Comparison of ENCODE assay signal across 8 mouse cellular contexts in the genomic region with DNA sequence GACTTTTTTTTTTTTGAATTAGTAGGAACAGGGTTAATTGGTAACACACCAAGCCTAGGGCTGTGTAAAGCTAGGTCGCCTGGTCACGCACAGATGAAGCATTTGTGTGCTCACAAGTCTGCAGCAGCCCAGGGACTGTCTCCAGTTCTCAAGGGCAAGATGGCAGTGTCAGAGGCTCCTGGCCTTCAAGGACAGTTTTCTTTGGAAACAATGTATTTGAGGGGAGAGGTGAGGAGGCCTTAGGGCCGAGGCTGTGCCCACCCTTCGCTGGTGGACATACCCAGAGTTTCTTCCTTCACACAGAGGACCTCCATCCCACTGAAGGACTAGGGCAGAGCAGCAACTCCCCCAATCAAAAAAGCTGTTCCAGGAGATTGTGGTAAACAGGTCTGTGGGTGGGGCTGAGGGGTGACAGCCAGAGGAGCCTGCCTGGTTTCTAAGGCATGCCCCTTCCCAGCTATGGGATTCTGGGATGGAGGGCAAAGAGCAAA. TPM values are rescaled to one million over a fixed set of nuclear protein-coding genes. Genes with fewer than 3 reads are reported as not detected.
DNase-seq lines count a peak whose midpoint lies in the region; ATAC-seq and TF ChIP-seq lines count a peak whose summit lies in the region.

No protein-coding gene starts in this region.

- WGBS in thymus, adult 2 months, result 68% methylated on average over 4 of the region's 4 CpGs
- 40% methylated on average over 4 of the region's 4 CpGs for WGBS in limb, embryonic 13.5 days
- WGBS in neural tube, embryonic 13.5 days, result 32% methylated on average over 4 of the region's 4 CpGs

- peaks cover 55% of the 10 kb centered on the region for H3K4me1 ChIP-seq in thymus, adult 2 months (replicated peaks; ENCODE audit: control insufficient read depth, insufficient read depth, low read length)
- H3K4me1 ChIP-seq in limb, embryonic 13.5 days, result peaks cover 76% of the 10 kb centered on the region
- H3K4me1 ChIP-seq in neural tube, embryonic 13.5 days (replicated peaks), result peaks cover 79% of the 10 kb centered on the region

- no peak overlapping the region for H3K4me3 ChIP-seq in thymus, adult 2 months (ENCODE audit: control insufficient read depth, insufficient read depth, low read length)
- H3K4me3 ChIP-seq in limb, embryonic 13.5 days, result peak overlapping the region; percentile 42
- peak overlapping the region; percentile 29 for H3K4me3 ChIP-seq in neural tube, embryonic 13.5 days

- no peaks in the 10 kb centered on the region for H3K27me3 ChIP-seq in thymus, adult 2 months (ENCODE audit: control insufficient read depth, insufficient read depth, low read length)
- no peaks in the 10 kb centered on the region for H3K27me3 ChIP-seq in limb, embryonic 13.5 days
- no peaks in the 10 kb centered on the region for H3K27me3 ChIP-seq in neural tube, embryonic 13.5 days

- no peaks in the 10 kb centered on the region for H3K9me3 ChIP-seq in limb, embryonic 13.5 days
- H3K9me3 ChIP-seq in neural tube, embryonic 13.5 days, result no peaks in the 10 kb centered on the region

- peaks cover 9% of the 10 kb centered on the region for H3K36me3 ChIP-seq in thymus, adult 2 months (ENCODE audit: control insufficient read depth, insufficient read depth, low read length)
- H3K36me3 ChIP-seq in limb, embryonic 13.5 days, result peaks cover 11% of the 10 kb centered on the region
- H3K36me3 ChIP-seq in neural tube, embryonic 13.5 days, result peaks cover 7% of the 10 kb centered on the region

- peak overlapping the region; percentile 71 for H3K4me2 ChIP-seq in limb, embryonic 13.5 days (replicated peaks)
- H3K4me2 ChIP-seq in neural tube, embryonic 13.5 days, result peak overlapping the region; percentile 62

- intact Hi-C loops in heart, postnatal 10 days (cut with DNase I), result no loop called here

- TF ChIP-seq POLR2A in thymus, adult 2 months (IDR thresholded peaks at IDR 0.05; ENCODE audit: control insufficient read depth, extremely low read depth, insufficient read depth, low read length, poor library complexity), result no peak

- DNase-seq in thymus, adult 2 months, result peak; percentile 17
- no peak for DNase-seq in thymus, postnatal 0 days (ENCODE audit: low spot score)
- DNase-seq in cerebellum, postnatal 14 days, result peak; percentile 51 to 63
- peak; percentile 47 to 57 for DNase-seq in heart, postnatal 10 days
- no peak for DNase-seq in frontal cortex, adult 2 months (ENCODE audit: extremely low spot score in 1 of 2, low spot score in 1 of 2)
- no peak for DNase-seq in right cerebral cortex, postnatal 10 days (ENCODE audit: low spot score in 2 of 2)

- no peak for TF ChIP-seq CTCF in thymus, adult 2 months (IDR thresholded peaks at IDR 0.05; ENCODE audit: borderline replicate concordance, control insufficient read depth, extremely low read depth, insufficient read depth, low read length, poor library complexity)

- H3K9ac ChIP-seq in limb, embryonic 13.5 days, result peak overlapping the region; percentile 56
- peak overlapping the region; percentile 67 for H3K9ac ChIP-seq in neural tube, embryonic 13.5 days

- H3K27ac ChIP-seq in thymus, adult 2 months (ENCODE audit: control insufficient read depth, insufficient read depth, low read length), result peak overlapping the region; percentile 99
- peak overlapping the region; percentile 97 for H3K27ac ChIP-seq in limb, embryonic 13.5 days
- peak overlapping the region; percentile 98 for H3K27ac ChIP-seq in neural tube, embryonic 13.5 days (replicated peaks)

- no peak for ATAC-seq in limb, embryonic 13.5 days (ENCODE audit: low FRiP score, low read depth)
- ATAC-seq in neural tube, embryonic 13.5 days (ENCODE audit: low read depth), result no peak

RNA-seq across cellular contexts. Expression of a gene that starts 27.7 kb away (rescaled TPM):
- 121 and 129 TPM in 2 replicates for polyA plus RNA-seq in thymus, adult 2 months (2012; rRNA removed)
- 72.4 and 75.2 TPM in 2 replicates for polyA plus RNA-seq in thymus, postnatal 0 days (2015; fragmentation: Nextera tagmentation; extraction: Ambion mirVana)
- total RNA-seq in heart, postnatal 10 days (2021), result 10 to 100 TPM; 19.0 to 20.5 TPM
- 30.1 and 32.2 TPM in 2 replicates for polyA plus RNA-seq in limb, embryonic 13.5 days (2015; fragmentation: Nextera tagmentation; extraction: Ambion mirVana)
- polyA plus RNA-seq in neural tube, embryonic 13.5 days (2015; fragmentation: Nextera tagmentation; extraction: Ambion mirVana), result 21.1 and 23.3 TPM in 2 replicates
- polyA plus RNA-seq in frontal cortex, adult 2 months (2012; rRNA removed), result 13.1 and 15.6 TPM in 2 replicates

RNA-seq across cellular contexts. Expression of a gene that starts 30.3 kb away (rescaled TPM):
- 57.5 and 57.9 TPM in 2 replicates for polyA plus RNA-seq in thymus, adult 2 months (2012; rRNA removed)
- polyA plus RNA-seq in thymus, postnatal 0 days (2015; fragmentation: Nextera tagmentation; extraction: Ambion mirVana), result 11.4 and 14.6 TPM in 2 replicates
- total RNA-seq in heart, postnatal 10 days (2021), result 1 to 10 TPM; 4.6 to 5.9 TPM
- 2.3 and 2.4 TPM in 2 replicates for polyA plus RNA-seq in limb, embryonic 13.5 days (2015; fragmentation: Nextera tagmentation; extraction: Ambion mirVana)
- polyA plus RNA-seq in neural tube, embryonic 13.5 days (2015; fragmentation: Nextera tagmentation; extraction: Ambion mirVana), result 1.6 and 2.3 TPM in 2 replicates
- polyA plus RNA-seq in frontal cortex, adult 2 months (2012; rRNA removed), result 7.8 and 8.7 TPM in 2 replicates

RNA-seq across cellular contexts. Expression of a gene that starts 46.6 kb away (rescaled TPM):
- 4.0 and 4.7 TPM in 2 replicates for polyA plus RNA-seq in thymus, adult 2 months (2012; rRNA removed)
- polyA plus RNA-seq in thymus, postnatal 0 days (2015; fragmentation: Nextera tagmentation; extraction: Ambion mirVana), result 3.3 and 4.1 TPM in 2 replicates
- total RNA-seq in heart, postnatal 10 days (2021), result 1 to 10 TPM; 1.1 to 1.2 TPM
- 4.7 and 5.5 TPM in 2 replicates for polyA plus RNA-seq in limb, embryonic 13.5 days (2015; fragmentation: Nextera tagmentation; extraction: Ambion mirVana)
- 11.1 and 11.4 TPM in 2 replicates for polyA plus RNA-seq in neural tube, embryonic 13.5 days (2015; fragmentation: Nextera tagmentation; extraction: Ambion mirVana)
- 4.6 and 4.9 TPM in 2 replicates for polyA plus RNA-seq in frontal cortex, adult 2 months (2012; rRNA removed)

Comparison
In these comparisons a context has a peak if more than half of its experiments do, and no peak if none do; other contexts are left out.
1. DNase-seq: peak in thymus, adult 2 months (single experiment), cerebellum, postnatal 14 days (2 of 2) and heart, postnatal 10 days (2 of 2); none in thymus, postnatal 0 days (single experiment), frontal cortex, adult 2 months (0 of 2) and right cerebral cortex, postnatal 10 days (0 of 2).
2. Peak in every context shown above with its lines, with median percentiles within 50 percentile points of each other: H3K27ac ChIP-seq.